Mouse (Mus musculus) spleen, postnatal 10 days (tissue): ENCODE measurements around the gene Specc1l.
"Not testable (repeated sequence)": the region's sequence is repeated elsewhere in the genome, so short reads cannot be mapped to it uniquely, and the experiment has no call there.

Source experiments
- DNase-seq, 2 experiments: peaks; one replicate each; pipeline ENCODE4 v3.0.0; 2021 to 2022; ENCODE audit warnings: low spot score in 2 of 2

Specc1l gene

DNA sequence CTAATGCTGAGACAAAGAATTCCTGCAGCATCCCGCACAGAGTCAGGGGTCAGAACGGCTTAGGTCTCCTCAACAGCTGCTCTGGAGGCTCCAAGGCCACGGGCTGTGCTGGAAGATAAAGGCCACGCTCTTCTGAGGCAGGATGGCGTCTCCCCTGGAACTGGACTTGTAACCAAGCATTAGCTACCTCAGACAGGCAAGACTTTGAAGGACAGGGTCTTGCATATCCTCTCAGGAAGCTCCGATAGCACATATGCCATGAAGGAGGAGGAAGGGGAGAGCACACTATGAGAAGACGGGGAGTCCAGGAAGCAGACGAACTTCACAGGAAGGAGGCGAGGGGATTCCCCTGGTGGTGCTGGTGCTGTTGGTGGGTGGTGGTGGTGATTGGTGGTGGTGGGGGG is 142.0 kb downstream of the Specc1l start:
- DNase-seq, result not testable (repeated sequence)

- no peak for DNase-seq
These were observed 143.5 kb downstream of the Specc1l start for GRCm38 (mm10) chr10:75355341-75355740.
